Mouse (Mus musculus) thymus, postnatal 4 days (tissue): Measurements from ENCODE around the gene Tprkb.
A peak's percentile ranks its signal among the peaks of the same experiment; 100 is the strongest.
"Not testable (repeated sequence)": the region's sequence is repeated elsewhere in the genome, so short reads cannot be mapped to it uniquely, and the experiment has no call there.

Experiments used
- DNase-seq: peaks from one replicate; pipeline ENCODE4 v3.0.0; 2021

Tprkb gene

GRCm38 (mm10) chr6:85916596-85916995 lies 4.9 kb downstream of the Tprkb start:
- no peak for DNase-seq

GRCm38 (mm10) chr6:85918341-85918740 lies 6.7 kb downstream of the Tprkb start:
- not testable (repeated sequence) for DNase-seq

DNA sequence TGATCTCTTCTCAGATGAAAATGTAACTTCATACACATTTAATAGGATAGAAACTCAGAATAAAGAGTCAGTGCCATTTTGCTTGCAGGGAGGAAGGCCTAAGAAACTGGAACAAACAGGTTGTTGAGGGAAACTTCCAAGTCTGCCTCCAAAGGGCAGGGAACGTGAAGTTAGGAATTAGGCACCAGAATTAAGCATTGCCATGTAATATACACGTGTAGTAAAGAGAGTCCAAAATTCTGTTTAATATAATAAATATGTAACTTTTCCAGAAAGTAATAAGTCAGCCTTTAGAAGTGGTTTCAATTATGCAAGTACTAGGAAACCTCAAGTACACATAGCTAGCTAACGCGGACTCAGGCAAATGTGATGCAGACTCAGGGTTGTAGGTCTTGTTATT lies 7.7 kb downstream of the Tprkb start:
- no peak for DNase-seq

DNA sequence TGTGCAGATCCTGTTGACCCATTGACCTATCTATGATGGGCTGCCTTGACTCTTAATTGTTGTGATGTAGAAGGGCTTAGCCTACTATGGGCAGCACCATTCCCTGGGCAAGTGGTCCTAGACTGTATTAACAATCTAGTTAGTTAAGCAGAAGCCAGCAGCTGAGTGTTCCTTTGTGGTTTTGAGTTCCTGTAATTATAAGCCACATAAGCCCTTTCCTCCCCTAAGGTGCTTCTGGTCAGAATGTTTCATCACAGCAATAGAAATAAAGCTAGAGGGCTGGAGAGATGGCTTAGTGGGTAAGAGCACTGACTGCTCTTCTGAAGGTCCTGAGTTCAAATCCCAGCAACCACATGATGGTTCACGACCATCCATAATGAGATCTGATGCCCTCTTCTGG lies 12.0 kb downstream of the Tprkb start:
- no peak for DNase-seq

DNA sequence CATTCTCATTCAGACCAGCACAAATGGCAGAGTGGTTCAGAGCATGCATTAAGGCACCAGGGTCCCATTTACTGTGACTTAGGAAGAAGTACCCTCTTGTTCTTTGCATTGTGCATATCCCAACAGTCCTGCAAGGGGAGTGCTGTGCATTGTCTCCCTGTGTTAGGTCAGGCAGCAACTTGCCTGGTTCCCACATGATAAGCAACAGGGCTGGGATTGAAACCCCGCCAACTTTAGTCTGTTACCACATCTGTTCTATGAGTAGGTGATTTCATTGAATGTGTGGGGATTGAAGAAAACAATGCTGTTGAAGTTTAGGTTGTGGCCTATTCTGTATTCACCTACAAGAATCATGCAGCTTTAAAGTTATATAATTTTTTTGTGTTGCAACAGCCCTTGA lies 15.0 kb downstream of the Tprkb start:
- DNase-seq = no peak

GRCm38 (mm10) chr6:85927476-85928464 lies 16.1 kb downstream of the Tprkb start:
- no peak for DNase-seq

GRCm38 (mm10) chr6:85929312-85929711 lies 17.6 kb downstream of the Tprkb start:
- DNase-seq = no peak

- no peak for DNase-seq
Observed at GRCm38 (mm10) chr6:85934047-85934446, 22.4 kb downstream of the Tprkb start.

- DNase-seq = peak; percentile 38
Observed at GRCm38 (mm10) chr6:85935646-85936045, 24.0 kb downstream of the Tprkb start.

DNA sequence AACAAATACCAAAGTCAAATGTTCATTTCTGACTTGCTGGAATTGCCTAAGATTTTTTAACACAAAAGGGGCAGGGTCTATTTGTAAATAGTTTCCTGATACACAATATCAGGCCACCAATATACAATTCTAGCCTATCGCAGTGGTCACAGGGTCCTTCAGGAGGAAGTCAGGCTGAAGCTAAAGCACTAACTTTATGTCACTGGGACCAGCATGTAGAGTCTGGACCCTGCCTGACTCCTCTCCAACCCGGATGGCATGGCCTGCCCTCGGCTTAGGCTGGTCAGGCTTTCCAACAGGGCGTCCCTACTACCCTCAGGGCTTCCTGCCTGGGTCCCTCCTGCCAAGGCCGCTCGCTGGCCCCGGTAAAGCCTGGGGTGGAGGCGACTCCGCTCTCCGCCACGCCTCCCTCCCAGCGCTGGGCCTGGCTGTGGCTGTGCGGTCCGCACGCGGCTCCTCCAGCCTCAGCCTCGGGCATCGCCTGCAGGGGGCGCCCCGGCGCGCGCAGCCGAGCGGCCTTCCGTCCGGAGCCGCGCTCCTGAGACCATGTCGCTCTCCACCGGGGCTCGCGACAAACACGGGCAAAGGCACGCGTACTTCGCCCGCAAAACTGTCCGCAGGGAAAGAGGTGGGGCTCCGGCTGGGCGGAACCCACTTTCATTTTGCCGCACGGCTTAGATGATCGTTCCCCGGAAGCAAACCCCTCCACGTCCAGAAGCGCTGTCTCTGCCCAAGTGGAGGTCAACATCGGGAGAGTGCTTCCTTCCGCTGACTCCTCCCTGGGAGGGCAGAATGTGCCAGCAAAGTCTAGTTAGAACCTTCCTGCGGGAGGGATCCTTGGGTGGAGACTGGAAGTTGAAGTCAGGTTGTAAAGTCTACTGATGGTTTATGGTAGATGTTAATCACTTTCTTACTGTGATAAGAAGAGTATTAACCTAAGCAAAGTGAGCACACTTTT lies 25.1 kb downstream of the Tprkb start:
- DNase-seq = peak; percentile 83

DNA sequence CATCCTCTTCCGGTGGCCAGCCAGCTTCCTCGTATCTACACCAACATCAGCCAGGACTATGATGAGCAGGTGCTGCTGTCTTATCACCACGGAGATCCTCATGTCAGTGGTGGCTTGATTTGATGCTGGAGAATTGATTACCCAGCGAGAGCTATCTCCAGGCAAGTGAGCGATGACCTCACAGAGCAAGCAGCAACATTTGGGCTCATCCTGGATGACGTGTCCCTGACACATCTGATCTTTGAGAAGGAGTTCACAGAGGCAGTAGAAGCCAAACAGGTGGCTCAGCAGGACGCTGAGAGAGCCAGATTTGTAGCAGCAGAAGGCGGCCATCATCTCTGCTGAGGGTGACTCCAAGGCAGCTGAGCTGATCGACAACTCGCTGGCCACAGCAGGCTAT lies 27.0 kb downstream of the Tprkb start:
- DNase-seq = no peak

DNA sequence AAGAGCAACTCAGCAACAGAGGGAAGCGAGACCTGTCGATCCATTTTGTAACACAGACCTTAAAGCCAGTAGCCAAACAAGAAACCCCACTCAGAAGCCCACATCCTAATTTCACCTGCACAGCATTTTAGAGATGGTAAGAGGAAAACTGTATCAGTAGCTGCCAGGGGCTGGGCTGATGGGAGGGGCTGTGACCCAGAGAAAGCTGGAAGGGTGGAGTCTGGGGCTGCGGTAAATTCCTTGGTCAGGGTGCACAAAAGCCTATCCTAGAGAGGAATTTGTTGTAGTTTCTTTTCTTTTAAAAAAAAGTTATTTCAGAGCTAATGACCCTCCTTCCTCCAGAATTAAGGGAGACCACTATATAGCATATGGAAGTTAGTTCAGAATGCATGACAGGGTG lies 30.8 kb downstream of the Tprkb start:
- no peak for DNase-seq

GRCm38 (mm10) chr6:85948549-85948948 lies 36.9 kb downstream of the Tprkb start:
- no peak for DNase-seq

- no peak for DNase-seq
Observed at GRCm38 (mm10) chr6:85957581-85957980, 45.9 kb downstream of the Tprkb start.

- DNase-seq = peak; percentile 96
Observed at GRCm38 (mm10) chr6:85961101-85962091, 49.7 kb downstream of the Tprkb start, which contains the start of gene Dusp11. Gene Dusp11, minus strand, starts transcription at chr6:85961667.

DNA sequence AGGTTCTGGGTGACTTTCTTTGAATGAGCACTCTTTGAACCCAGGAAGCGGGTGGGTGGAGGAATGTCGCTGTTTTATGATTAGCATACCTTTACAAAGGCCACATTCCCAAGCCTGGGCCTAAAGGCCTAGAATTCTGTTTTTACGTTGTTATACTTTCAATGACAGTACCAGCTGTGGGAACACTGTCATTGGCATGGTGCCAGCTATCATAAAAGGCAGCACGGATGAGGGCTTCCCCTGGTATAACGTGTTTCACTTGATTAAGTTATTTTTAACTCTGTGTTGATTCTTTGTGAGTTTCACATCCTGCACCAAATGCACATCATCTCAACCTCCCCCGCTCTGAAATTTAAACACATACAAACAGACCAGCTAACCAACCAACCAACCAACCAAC lies 54.4 kb downstream of the Tprkb start:
- DNase-seq = peak; percentile 50

DNA sequence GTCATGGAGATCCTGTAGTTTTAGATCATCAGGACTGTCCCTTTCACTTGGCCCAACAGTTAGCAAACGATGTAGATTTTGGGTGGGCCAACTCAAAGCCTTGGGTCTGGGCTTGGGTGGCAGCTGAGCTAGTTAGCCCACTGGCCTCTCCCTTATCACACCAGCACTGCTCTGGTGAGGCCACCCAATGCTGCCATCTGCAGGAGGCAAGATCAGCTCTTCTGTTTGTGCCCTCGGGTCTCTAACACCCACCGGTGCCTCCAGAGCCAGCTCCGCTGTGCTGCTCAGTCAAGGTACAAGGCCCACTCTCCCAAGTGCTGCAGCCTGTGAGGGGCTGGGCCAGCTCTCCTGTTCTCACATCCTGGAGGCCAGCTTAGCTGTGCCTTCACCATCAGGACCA lies 55.0 kb downstream of the Tprkb start:
- peak; percentile 68 for DNase-seq

- no peak for DNase-seq
Observed at GRCm38 (mm10) chr6:85969889-85970288, 58.2 kb downstream of the Tprkb start.

- no peak for DNase-seq
Observed at GRCm38 (mm10) chr6:85972699-85973098, 61.0 kb downstream of the Tprkb start.

- DNase-seq = no peak
Observed at GRCm38 (mm10) chr6:85973336-85973735, 61.7 kb downstream of the Tprkb start.

DNA sequence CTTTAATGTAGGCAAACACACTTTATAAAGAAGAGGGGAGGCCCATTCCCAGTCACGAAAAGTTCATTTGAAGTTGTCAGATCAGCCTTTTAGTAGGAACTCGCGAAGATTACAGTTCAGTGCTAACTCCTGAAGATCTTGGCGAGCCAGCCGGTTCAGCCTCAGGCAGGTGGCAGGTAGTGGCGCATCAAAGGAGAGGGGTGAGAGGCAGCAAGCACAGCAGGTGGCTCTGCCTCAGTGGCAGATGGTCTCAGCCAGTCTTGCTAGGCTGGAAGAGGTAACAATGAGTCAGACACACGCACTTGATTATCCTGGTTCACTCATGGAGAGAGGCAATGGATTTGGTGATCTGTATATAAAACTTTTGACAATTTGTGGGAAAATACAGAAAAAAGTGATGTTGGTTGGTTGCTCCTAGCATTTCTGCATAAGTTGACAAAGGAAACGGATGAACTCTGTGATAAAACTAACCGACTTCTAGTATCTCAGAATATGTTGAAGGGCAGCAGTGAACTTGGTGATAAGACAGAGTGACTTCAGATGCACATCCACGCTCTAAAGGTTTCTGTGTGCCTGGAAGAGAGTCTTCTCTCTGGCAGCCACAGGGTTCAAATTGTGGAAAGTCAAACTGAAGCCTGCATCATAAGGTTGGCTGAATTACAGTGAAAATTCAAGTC lies 63.4 kb downstream of the Tprkb start:
- peak; percentile 24 for DNase-seq

GRCm38 (mm10) chr6:85975761-85976160 lies 64.1 kb downstream of the Tprkb start:
- no peak for DNase-seq
